Mouse (Mus musculus): ENCODE data around the gene Smad3. TPM values are rescaled to one million over a fixed set of nuclear protein-coding genes. Genes with fewer than 3 reads are reported as not detected.

The Smad3 gene
- polyA plus RNA-seq, 1 experiment: 6.1 TPM

- TF ChIP-seq CTCF (IDR thresholded peaks at IDR 0.05; ENCODE audit: control insufficient read depth, insufficient read depth, insufficient replicate concordance, low read depth, low read length): no peak
- TF ChIP-seq POLR2A (IDR thresholded peaks at IDR 0.05; ENCODE audit: control insufficient read depth, low read depth, low read length): no peak
- no peaks in the 10 kb centered on the region for H3K27me3 ChIP-seq (ENCODE audit: control insufficient read depth, insufficient read depth, low read length)
- H3K4me3 ChIP-seq (ENCODE audit: control insufficient read depth, low read depth, low read length): no peak overlapping the region
- H3K27ac ChIP-seq (ENCODE audit: control insufficient read depth, insufficient read depth, low read depth, low read length): no peak overlapping the region
- no peaks in the 10 kb centered on the region for H3K36me3 ChIP-seq (ENCODE audit: control insufficient read depth, insufficient read depth, low read length)
- no peaks in the 10 kb centered on the region for H3K4me1 ChIP-seq (ENCODE audit: control insufficient read depth, insufficient read depth, low read length)
Measured at GRCm38 (mm10) chr9:63691960-63692359, 65.8 kb downstream of the Smad3 start.

GRCm38 (mm10) chr9:63690511-63690910, 67.3 kb downstream of the Smad3 start:
- no peaks in the 10 kb centered on the region for H3K27me3 ChIP-seq (ENCODE audit: control insufficient read depth, insufficient read depth, low read length)
- H3K36me3 ChIP-seq (ENCODE audit: control insufficient read depth, insufficient read depth, low read length): no peaks in the 10 kb centered on the region
- H3K27ac ChIP-seq (ENCODE audit: control insufficient read depth, insufficient read depth, low read depth, low read length): no peak overlapping the region
- TF ChIP-seq POLR2A (IDR thresholded peaks at IDR 0.05; ENCODE audit: control insufficient read depth, low read depth, low read length) (no peak), CTCF (IDR thresholded peaks at IDR 0.05; ENCODE audit: control insufficient read depth, insufficient read depth, insufficient replicate concordance, low read depth, low read length) (no peak)
- no peak overlapping the region for H3K4me3 ChIP-seq (ENCODE audit: control insufficient read depth, low read depth, low read length)
- H3K4me1 ChIP-seq (ENCODE audit: control insufficient read depth, insufficient read depth, low read length): no peaks in the 10 kb centered on the region

GRCm38 (mm10) chr9:63687413-63688015, 70.3 kb downstream of the Smad3 start:
- H3K4me1 ChIP-seq (ENCODE audit: control insufficient read depth, insufficient read depth, low read length): no peaks in the 10 kb centered on the region; the same call in 1 of the 2 replicates
- no peak overlapping the region for H3K27ac ChIP-seq (ENCODE audit: control insufficient read depth, insufficient read depth, low read depth, low read length)
- no peak for TF ChIP-seq POLR2A (IDR thresholded peaks at IDR 0.05; ENCODE audit: control insufficient read depth, low read depth, low read length)
- TF ChIP-seq CTCF (IDR thresholded peaks at IDR 0.05; ENCODE audit: control insufficient read depth, insufficient read depth, insufficient replicate concordance, low read depth, low read length): no peak
- H3K27me3 ChIP-seq (ENCODE audit: control insufficient read depth, insufficient read depth, low read length): no peaks in the 10 kb centered on the region
- no peak overlapping the region for H3K4me3 ChIP-seq (ENCODE audit: control insufficient read depth, low read depth, low read length)
- H3K36me3 ChIP-seq (ENCODE audit: control insufficient read depth, insufficient read depth, low read length): no peaks in the 10 kb centered on the region

GRCm38 (mm10) chr9:63685352-63685751, 72.4 kb downstream of the Smad3 start:
- no peaks in the 10 kb centered on the region for H3K36me3 ChIP-seq (ENCODE audit: control insufficient read depth, insufficient read depth, low read length)
- no peaks in the 10 kb centered on the region; the same call in 1 of the 2 replicates for H3K4me1 ChIP-seq (ENCODE audit: control insufficient read depth, insufficient read depth, low read length)
- H3K27ac ChIP-seq (ENCODE audit: control insufficient read depth, insufficient read depth, low read depth, low read length): no peak overlapping the region
- H3K27me3 ChIP-seq (ENCODE audit: control insufficient read depth, insufficient read depth, low read length): no peaks in the 10 kb centered on the region
- H3K4me3 ChIP-seq (ENCODE audit: control insufficient read depth, low read depth, low read length): no peak overlapping the region
- TF ChIP-seq CTCF (IDR thresholded peaks at IDR 0.05; ENCODE audit: control insufficient read depth, insufficient read depth, insufficient replicate concordance, low read depth, low read length) (no peak), POLR2A (IDR thresholded peaks at IDR 0.05; ENCODE audit: control insufficient read depth, low read depth, low read length) (no peak)

GRCm38 (mm10) chr9:63684277-63684676, 73.5 kb downstream of the Smad3 start:
- Histone ChIP-seq H3K4me3 (ENCODE audit: control insufficient read depth, low read depth, low read length) (no peak overlapping the region), H3K4me1 (ENCODE audit: control insufficient read depth, insufficient read depth, low read length) (no peaks in the 10 kb centered on the region; the same call in 1 of the 2 replicates), H3K36me3 (ENCODE audit: control insufficient read depth, insufficient read depth, low read length) (no peaks in the 10 kb centered on the region), H3K27me3 (ENCODE audit: control insufficient read depth, insufficient read depth, low read length) (no peaks in the 10 kb centered on the region), H3K27ac (ENCODE audit: control insufficient read depth, insufficient read depth, low read depth, low read length) (no peak overlapping the region)
- TF ChIP-seq CTCF (IDR thresholded peaks at IDR 0.05; ENCODE audit: control insufficient read depth, insufficient read depth, insufficient replicate concordance, low read depth, low read length) (no peak), POLR2A (IDR thresholded peaks at IDR 0.05; ENCODE audit: control insufficient read depth, low read depth, low read length) (no peak)

GRCm38 (mm10) chr9:63682943-63683342, 74.9 kb downstream of the Smad3 start:
- H3K4me1 ChIP-seq (ENCODE audit: control insufficient read depth, insufficient read depth, low read length): no peaks in the 10 kb centered on the region; the same call in 1 of the 2 replicates
- H3K36me3 ChIP-seq (ENCODE audit: control insufficient read depth, insufficient read depth, low read length): no peaks in the 10 kb centered on the region
- no peak overlapping the region for H3K27ac ChIP-seq (ENCODE audit: control insufficient read depth, insufficient read depth, low read depth, low read length)
- H3K27me3 ChIP-seq (ENCODE audit: control insufficient read depth, insufficient read depth, low read length): no peaks in the 10 kb centered on the region
- TF ChIP-seq CTCF (IDR thresholded peaks at IDR 0.05; ENCODE audit: control insufficient read depth, insufficient read depth, insufficient replicate concordance, low read depth, low read length) (no peak), POLR2A (IDR thresholded peaks at IDR 0.05; ENCODE audit: control insufficient read depth, low read depth, low read length) (no peak)
- H3K4me3 ChIP-seq (ENCODE audit: control insufficient read depth, low read depth, low read length): no peak overlapping the region

GRCm38 (mm10) chr9:63682301-63682700, 75.5 kb downstream of the Smad3 start:
- TF ChIP-seq POLR2A (IDR thresholded peaks at IDR 0.05; ENCODE audit: control insufficient read depth, low read depth, low read length) (no peak), CTCF (IDR thresholded peaks at IDR 0.05; ENCODE audit: control insufficient read depth, insufficient read depth, insufficient replicate concordance, low read depth, low read length) (no peak)
- Histone ChIP-seq H3K27me3 (ENCODE audit: control insufficient read depth, insufficient read depth, low read length) (no peaks in the 10 kb centered on the region), H3K4me3 (ENCODE audit: control insufficient read depth, low read depth, low read length) (no peak overlapping the region), H3K4me1 (ENCODE audit: control insufficient read depth, insufficient read depth, low read length) (no peaks in the 10 kb centered on the region; the same call in 1 of the 2 replicates), H3K36me3 (ENCODE audit: control insufficient read depth, insufficient read depth, low read length) (no peaks in the 10 kb centered on the region), H3K27ac (ENCODE audit: control insufficient read depth, insufficient read depth, low read depth, low read length) (no peak overlapping the region)
